ENCODE assay signal across 16 mouse cellular contexts in genomic region chr1:87625254-87626025, GRCm38 (mm10). TPM values are rescaled to one million over a fixed set of nuclear protein-coding genes. Genes with fewer than 3 reads are reported as not detected.
DNase-seq lines count a peak whose midpoint lies in the region; ATAC-seq and TF ChIP-seq lines count a peak whose summit lies in the region.
"Had no signal": no experiment of that assay in that cellular context is flagged by ENCODE, and none has a peak within 500 bp of the region (broad histone marks: within the 10 kb centered on the region; RNA-seq: fewer than 3 reads in every experiment).

No protein-coding gene starts in this region.

- 0 out of 2 replicates have a peak, but pooled peaks cover 6% of the 10 kb centered on the region for H3K36me3 ChIP-seq in liver, postnatal 0 days (replicated peaks; ENCODE audit: insufficient read depth, low read length)
- H3K36me3 ChIP-seq: heart, embryonic 13.5 days had no signal

- WGBS in liver, postnatal 0 days (ENCODE audit: insufficient replicate concordance): 58% methylated on average over 6 of the region's 6 CpGs

- ATAC-seq in common myeloid progenitor, adult 5-6 weeks (replicated peaks; ENCODE audit: low read depth, poor library complexity, severe bottlenecking): peak; percentile 14; the same call in 1 of the 2 replicates
- no peak for ATAC-seq in liver, postnatal 0 days
- no peak for ATAC-seq in cerebellum, adult (ENCODE audit: insufficient number of reproducible peaks, low FRiP score, low TSS enrichment)
- ATAC-seq: forebrain, embryonic 13.5 days; intestine, postnatal 0 days had no signal

- no peaks in the 10 kb centered on the region for H3K27me3 ChIP-seq in liver, postnatal 0 days (ENCODE audit: insufficient read depth, low read length)
- H3K27me3 ChIP-seq: forebrain, embryonic 13.5 days; heart, embryonic 13.5 days had no signal

- DNase-seq in 416B (ENCODE audit: low read depth) (peak; percentile 70), A20 (ENCODE audit: low read depth, low spot score) (peak; percentile 77)
- DNase-seq in liver, postnatal 0 days: no peak
- no peak for DNase-seq in kidney, postnatal 25 days
- no peak for DNase-seq in gastrocnemius, adult 18-20 months (ENCODE audit: low spot score)
- no peak for DNase-seq in yolk sac, embryonic 10.5 days (ENCODE audit: low spot score)
- DNase-seq: cerebellum, adult 2 months had no signal

- no peaks in the 10 kb centered on the region for H3K9me3 ChIP-seq in liver, postnatal 0 days (ENCODE audit: low read length)
- H3K9me3 ChIP-seq: forebrain, embryonic 13.5 days; heart, embryonic 13.5 days had no signal

- peak overlapping the region; percentile 79 for H3K27ac ChIP-seq in liver, postnatal 0 days (ENCODE audit: low read depth)
- H3K27ac ChIP-seq: forebrain, embryonic 13.5 days; heart, embryonic 13.5 days; stomach, postnatal 0 days had no signal

- no peak overlapping the region for H3K4me3 ChIP-seq in liver, postnatal 0 days (ENCODE audit: low read depth, low read length)
- H3K4me3 ChIP-seq: forebrain, embryonic 13.5 days; heart, embryonic 13.5 days; myocyte had no signal

- TF ChIP-seq EP300 in liver, postnatal 0 days (IDR thresholded peaks at IDR 0.05; ENCODE audit: low read depth): no peak

- peak overlapping the region; percentile 30 for H3K4me2 ChIP-seq in liver, postnatal 0 days (ENCODE audit: low read depth, low read length)
- H3K4me2 ChIP-seq: forebrain, embryonic 13.5 days; heart, embryonic 13.5 days; lung, embryonic 14.5 days; midbrain, embryonic 11.5 days had no signal

- H3K9ac ChIP-seq in liver, postnatal 0 days (replicated peaks): no peak overlapping the region
- H3K9ac ChIP-seq: forebrain, embryonic 13.5 days; heart, embryonic 13.5 days; lung, embryonic 14.5 days had no signal

- peaks cover 79% of the 10 kb centered on the region for H3K4me1 ChIP-seq in liver, postnatal 0 days (ENCODE audit: insufficient read depth)
- H3K4me1 ChIP-seq: forebrain, embryonic 13.5 days had no signal

- no peak for TF ChIP-seq CTCF in liver, postnatal 0 days (IDR thresholded peaks at IDR 0.05; ENCODE audit: low read depth)

RNA-seq across cellular contexts. Expression of gene Inpp5d, which starts 5.3 kb away (rescaled TPM):
- 71.7 and 87.7 TPM in 2 replicates for total RNA-seq in common myeloid progenitor, adult 5-6 weeks (2017)
- 11.3 and 13.3 TPM in 2 replicates for polyA plus RNA-seq in liver, postnatal 0 days (2015; fragmentation: Nextera tagmentation; extraction: Ambion mirVana)
- 1 to 10 TPM; 3.9 to 4.1 TPM for total RNA-seq in gastrocnemius, adult 18-20 months (2021)

RNA-seq across cellular contexts. Expression of gene Ngef, which starts 51.8 kb away (rescaled TPM):
- total RNA-seq in common myeloid progenitor, adult 5-6 weeks (2017): not detected in 2 replicates
- polyA plus RNA-seq in liver, postnatal 0 days (2015; fragmentation: Nextera tagmentation; extraction: Ambion mirVana): 5.6 and 7.9 TPM in 2 replicates
- under 1 TPM in 1 of 2 experiments, not detected in 1; 0.09 TPM for total RNA-seq in gastrocnemius, adult 18-20 months (2021)

Comparison
In these comparisons a context has a peak if more than half of its experiments do, and no peak if none do; other contexts are left out.
1. DNase-seq: peak in 416B (single experiment) and A20 (single experiment); none in liver, postnatal 0 days (single experiment), kidney, postnatal 25 days (0 of 2), gastrocnemius, adult 18-20 months (single experiment) and yolk sac, embryonic 10.5 days (single experiment).
2. RNA of gene Inpp5d, which starts 5.3 kb away (total RNA-seq): 71.7 to 87.7 TPM in common myeloid progenitor, adult 5-6 weeks; 3.9 to 4.1 TPM in gastrocnemius, adult 18-20 months; every median in the first group is over 10 times any median in the second.